Mouse (Mus musculus): Measurements from ENCODE around the gene Klhl22.

GRCm38 (mm10) chr16:17833681-17834399, 74.4 kb downstream of the Klhl22 start:
- TF ChIP-seq CTCF (conservative IDR thresholded peaks at IDR 0.05; ENCODE audit: low read length) (no peak), NANOG (IDR thresholded peaks at IDR 0.05; ENCODE audit: borderline replicate concordance, low read length) (no peak)
